Mouse (Mus musculus) kidney, embryonic 15.5 days (tissue): ENCODE measurements at regions not wholly inside any gene's neighbourhood (a gene's known extent, or its start where the extent isn't known, plus 50 kb on each side); places are given as distances from the start of the nearest gene placed in this dataset.

Experiments
- ATAC-seq: fragments of 200-750 bp; cut with Nextera tagmentation; replicated peaks from 2 replicates; pipeline ENCODE4 v1.8.0; 2017; ENCODE audit warnings: moderate TSS enrichment; ENCODE audit not compliant: low FRiP score
- H3K27ac ChIP-seq: fragments of 300-500 bp; sonication (generic); 2 replicates; pipeline ENCODE4 v1.5.1; 2015; ENCODE audit warnings: mild to moderate bottlenecking, inconsistent platforms
- H3K27me3 ChIP-seq: fragments of 300-500 bp; sonication (generic); 2 replicates; pipeline ENCODE4 v1.6.1; 2015; ENCODE audit warnings: inconsistent platforms
- H3K36me3 ChIP-seq: fragments of 300-500 bp; sonication (generic); 2 replicates; pipeline ENCODE4 v1.6.1; 2015; ENCODE audit warnings: inconsistent platforms
- H3K4me1 ChIP-seq: fragments of 300-500 bp; sonication (generic); 2 replicates; pipeline ENCODE4 v1.6.1; 2015; ENCODE audit warnings: inconsistent platforms
- H3K4me2 ChIP-seq: fragments of 300-500 bp; sonication (generic); 2 replicates; pipeline ENCODE4 v1.6.1; 2015; ENCODE audit warnings: moderate library complexity, mild to moderate bottlenecking, inconsistent platforms
- H3K4me3 ChIP-seq: fragments of 300-500 bp; sonication (generic); replicated peaks from 2 replicates; pipeline ENCODE4 v1.5.1; 2015; ENCODE audit warnings: mild to moderate bottlenecking, inconsistent platforms
- H3K9ac ChIP-seq: fragments of 300-500 bp; sonication (generic); 2 replicates; pipeline ENCODE4 v1.6.1; 2015; ENCODE audit warnings: mild to moderate bottlenecking, inconsistent platforms
- H3K9me3 ChIP-seq: fragments of 300-500 bp; sonication (generic); replicated peaks from 2 replicates; pipeline ENCODE4 v1.6.1; 2016; ENCODE audit warnings: inconsistent platforms
- WGBS: fragments of 180-500 bp; shearing (Covaris S2); methylation state at CpG from one replicate; pipeline ENCODE4 v1.1.7; 2015; ENCODE audit warnings: mixed read lengths; 5-methylcytosine and 5-hydroxymethylcytosine counted together

DNA sequence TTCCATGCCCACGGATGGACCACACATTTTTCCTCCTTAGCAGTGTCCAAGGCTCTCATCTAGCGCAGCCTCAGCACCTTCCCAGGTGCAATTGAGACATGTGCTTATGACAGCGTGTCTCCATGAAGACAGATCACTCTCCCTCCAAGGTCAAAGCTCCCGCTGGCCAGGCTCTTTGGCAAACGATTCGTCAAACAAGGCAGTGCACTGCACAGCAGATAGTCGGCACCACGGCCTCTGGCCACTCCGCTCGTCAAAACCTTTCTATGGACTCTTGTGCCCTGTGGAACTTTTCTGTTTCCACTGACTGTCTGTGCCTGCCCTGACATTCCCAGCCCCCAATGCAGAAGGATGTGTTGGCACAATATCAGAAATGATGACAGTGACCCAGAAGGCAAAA lies 208.7 kb upstream of the N4bp1 start:
- H3K27ac ChIP-seq, result no peak overlapping the region
- no peak overlapping the region for H3K4me3 ChIP-seq
- no peaks in the 10 kb centered on the region for H3K27me3 ChIP-seq
- no peaks in the 10 kb centered on the region for H3K9me3 ChIP-seq
- ATAC-seq, result no peak
- no peak overlapping the region for H3K9ac ChIP-seq
- no peaks in the 10 kb centered on the region for H3K36me3 ChIP-seq
- H3K4me1 ChIP-seq, result peaks cover 10% of the 10 kb centered on the region; the same call in 1 of the 2 replicates
- H3K4me2 ChIP-seq, result no peak overlapping the region
- 54% methylated on average over 10 of the region's 10 CpGs for WGBS

DNA sequence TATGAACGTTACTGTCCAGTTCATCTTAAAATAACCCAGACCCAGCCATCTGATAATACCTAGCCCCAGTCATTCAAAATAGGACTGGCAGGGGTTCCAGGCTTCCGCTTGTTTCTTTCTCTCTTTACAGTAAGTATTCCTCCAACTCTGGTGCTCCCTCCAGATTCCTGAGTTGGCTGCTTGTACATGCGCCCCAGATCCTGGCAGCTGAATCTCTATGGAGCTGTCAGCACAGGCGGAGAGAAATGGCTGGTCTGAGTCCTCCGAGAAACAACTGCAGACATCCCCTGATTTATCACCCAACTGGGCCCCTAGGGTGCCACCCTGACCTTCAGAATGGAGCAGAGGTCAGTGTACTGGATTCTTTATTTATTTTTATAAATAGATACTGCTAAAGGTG lies 208.0 kb upstream of the N4bp1 start:
- Histone ChIP-seq H3K36me3 (no peaks in the 10 kb centered on the region), H3K4me3 (no peak overlapping the region), H3K9ac (no peak overlapping the region), H3K4me1 (peaks cover 10% of the 10 kb centered on the region; the same call in 1 of the 2 replicates), H3K27ac (no peak overlapping the region), H3K9me3 (no peaks in the 10 kb centered on the region), H3K4me2 (no peak overlapping the region), H3K27me3 (no peaks in the 10 kb centered on the region)
- WGBS, result 54% methylated on average over 5 of the region's 5 CpGs
- no peak for ATAC-seq

DNA sequence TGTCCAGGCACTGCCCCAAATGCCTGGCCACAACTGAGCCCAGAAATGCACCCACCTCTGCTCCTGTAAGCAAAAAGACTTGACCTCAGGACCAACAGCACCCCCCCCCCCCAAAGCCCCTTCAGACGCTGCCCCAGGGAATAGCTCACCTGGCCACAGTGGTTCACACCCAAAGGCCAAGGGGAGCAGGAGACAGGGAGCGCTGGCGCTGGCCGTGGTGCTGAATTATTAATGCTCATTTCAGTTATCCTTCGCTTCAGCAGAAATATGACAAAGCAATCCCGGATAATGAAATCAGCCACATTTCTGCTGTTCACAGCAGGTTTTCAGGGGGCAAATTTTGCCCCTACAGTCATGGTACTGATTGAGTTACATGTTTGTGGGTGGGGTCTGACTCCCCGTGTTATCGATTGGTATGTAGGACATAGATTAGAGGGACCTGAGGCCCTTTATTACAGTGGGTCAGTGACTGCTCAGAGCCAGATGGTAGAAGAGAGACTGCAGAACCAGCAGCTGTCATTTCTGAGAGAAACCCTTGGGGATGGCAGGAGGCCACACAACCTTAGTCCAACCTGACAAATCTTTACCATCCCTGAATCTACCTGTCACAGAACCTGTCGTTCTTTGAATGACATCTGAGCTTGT lies 202.5 kb upstream of the N4bp1 start:
- Histone ChIP-seq H3K4me2 (no peak overlapping the region), H3K27me3 (no peaks in the 10 kb centered on the region), H3K36me3 (no peaks in the 10 kb centered on the region), H3K27ac (no peak overlapping the region), H3K9me3 (no peaks in the 10 kb centered on the region), H3K4me3 (no peak overlapping the region), H3K9ac (no peak overlapping the region), H3K4me1 (no peaks in the 10 kb centered on the region)
- WGBS, result 48% methylated on average over 9 of the region's 9 CpGs
- no peak for ATAC-seq

DNA sequence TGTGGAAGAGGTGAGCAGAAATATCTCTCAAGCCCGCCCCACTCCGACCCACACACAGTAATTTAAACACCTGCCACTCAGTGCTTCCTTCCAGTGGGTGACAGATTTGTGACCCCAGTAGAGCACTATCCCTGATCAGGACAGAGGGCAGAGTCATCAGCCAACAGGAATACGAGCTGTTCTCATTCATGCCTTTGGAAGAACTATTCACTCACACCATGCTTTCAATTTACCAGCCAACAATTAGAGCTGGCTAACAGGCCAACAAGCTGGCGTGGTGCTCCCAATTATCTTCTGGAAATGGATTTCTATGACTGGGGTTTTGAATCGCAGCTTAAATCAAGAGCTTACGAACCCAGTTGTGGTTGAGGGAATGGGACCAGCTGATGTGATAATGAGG lies 193.2 kb upstream of the N4bp1 start:
- Histone ChIP-seq H3K4me2 (no peak overlapping the region), H3K9me3 (no peaks in the 10 kb centered on the region), H3K4me3 (no peak overlapping the region), H3K9ac (no peak overlapping the region), H3K27me3 (no peaks in the 10 kb centered on the region), H3K36me3 (no peaks in the 10 kb centered on the region), H3K4me1 (no peaks in the 10 kb centered on the region), H3K27ac (no peak overlapping the region)
- 49% methylated on average over 6 of the region's 6 CpGs for WGBS
- ATAC-seq, result no peak

DNA sequence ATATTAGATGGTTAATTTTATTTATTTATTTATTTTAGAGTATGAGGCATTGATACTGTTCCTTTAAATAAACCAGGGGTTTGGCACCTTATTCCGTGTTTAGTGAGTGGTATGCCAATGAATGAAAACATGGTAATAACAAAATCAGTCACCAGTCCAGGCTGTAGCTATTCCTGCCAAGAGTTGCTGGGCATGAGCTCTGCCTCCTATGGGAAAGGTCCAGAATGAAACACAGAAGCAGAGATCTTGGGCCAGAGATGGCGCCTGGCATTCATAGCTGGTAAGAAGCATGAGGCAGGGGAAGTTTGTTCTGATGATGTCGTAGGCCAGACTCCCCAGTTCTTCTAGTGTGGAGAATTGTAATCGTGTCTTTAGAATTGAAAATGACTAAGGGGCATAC lies 190.9 kb upstream of the N4bp1 start:
- Histone ChIP-seq H3K9ac (no peak overlapping the region), H3K9me3 (no peaks in the 10 kb centered on the region), H3K4me3 (no peak overlapping the region), H3K4me1 (no peaks in the 10 kb centered on the region), H3K36me3 (no peaks in the 10 kb centered on the region), H3K27ac (no peak overlapping the region), H3K27me3 (no peaks in the 10 kb centered on the region), H3K4me2 (no peak overlapping the region)
- no peak for ATAC-seq
- WGBS, result 90% methylated on average over 4 of the region's 4 CpGs

DNA sequence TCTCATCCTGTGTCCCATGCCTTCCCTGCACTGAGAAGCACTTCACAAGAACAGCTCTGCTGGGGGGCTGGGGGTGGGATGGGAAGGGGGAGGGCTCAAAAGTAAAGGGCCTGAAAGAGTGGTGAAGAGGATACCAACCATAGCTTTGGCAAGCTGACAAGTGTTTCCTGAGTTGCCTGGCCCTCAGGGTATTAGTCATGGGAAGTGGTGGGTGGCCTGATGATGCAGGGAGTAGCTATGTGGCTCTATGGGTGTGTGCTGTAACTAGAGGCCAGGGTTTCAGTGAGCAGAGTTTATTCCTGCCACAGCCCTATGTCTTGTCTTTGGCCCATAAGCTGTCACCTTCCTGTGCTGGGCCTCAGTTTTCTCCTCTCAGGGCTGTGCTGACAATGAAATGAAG lies 186.2 kb upstream of the N4bp1 start:
- no peak for ATAC-seq
- H3K4me1 ChIP-seq, result no peaks in the 10 kb centered on the region

DNA sequence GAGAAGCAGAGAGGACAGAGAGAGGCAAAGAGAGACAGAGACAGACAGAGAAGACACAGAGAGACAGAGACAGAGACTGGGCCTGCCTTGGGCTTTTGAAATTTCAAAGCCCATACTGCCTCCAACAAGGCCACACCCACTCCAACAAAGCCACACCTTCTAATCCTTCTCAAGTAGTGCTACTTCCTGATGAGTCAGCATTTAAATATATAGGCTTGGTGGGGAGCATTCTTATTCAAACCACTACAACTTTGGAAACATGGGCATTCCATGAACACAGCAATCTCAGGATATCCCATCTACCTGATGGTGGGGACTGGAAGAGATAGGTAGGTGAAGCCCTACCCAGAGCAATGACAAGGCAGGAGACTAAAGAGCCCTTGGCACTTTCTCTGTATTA lies 182.0 kb upstream of the N4bp1 start:
- no peak overlapping the region for H3K4me2 ChIP-seq
- no peaks in the 10 kb centered on the region; the same call in 1 of the 2 replicates for H3K4me1 ChIP-seq
- H3K36me3 ChIP-seq, result no peaks in the 10 kb centered on the region
- H3K27me3 ChIP-seq, result no peaks in the 10 kb centered on the region
- H3K9me3 ChIP-seq, result no peaks in the 10 kb centered on the region
- no peak overlapping the region for H3K4me3 ChIP-seq
- no peak for ATAC-seq
- no peak overlapping the region for H3K9ac ChIP-seq
- no peak overlapping the region for H3K27ac ChIP-seq

More for the DNA sequence above, 186.2 kb upstream of the N4bp1 start:
- H3K4me2 ChIP-seq, result no peak overlapping the region
- H3K9me3 ChIP-seq, result no peaks in the 10 kb centered on the region
- H3K9ac ChIP-seq, result no peak overlapping the region
- H3K36me3 ChIP-seq, result no peaks in the 10 kb centered on the region
- no peaks in the 10 kb centered on the region for H3K27me3 ChIP-seq
- no peak overlapping the region for H3K27ac ChIP-seq
- no peak overlapping the region for H3K4me3 ChIP-seq

DNA sequence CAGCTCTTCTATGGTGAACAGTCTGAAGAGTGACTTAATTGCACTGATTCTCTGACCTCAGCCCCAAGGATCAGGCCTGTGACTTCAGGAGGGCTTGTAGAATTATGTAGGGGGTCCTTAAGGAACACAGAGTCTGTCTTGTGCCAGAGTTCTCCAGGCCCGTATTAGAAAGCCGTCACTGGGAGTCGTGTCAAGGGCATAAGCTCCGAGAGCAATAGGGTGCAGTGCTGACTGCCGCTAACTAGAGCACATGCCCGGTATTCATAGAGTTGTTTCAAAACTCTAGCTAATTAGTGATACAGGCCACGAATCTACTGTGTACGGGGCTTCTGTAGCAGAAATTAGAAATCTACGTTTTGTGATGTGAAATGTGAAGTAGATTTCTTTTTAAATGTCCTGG lies 179.7 kb upstream of the N4bp1 start:
- Histone ChIP-seq H3K27me3 (no peaks in the 10 kb centered on the region), H3K36me3 (no peaks in the 10 kb centered on the region), H3K27ac (no peak overlapping the region), H3K4me3 (no peak overlapping the region), H3K4me2 (no peak overlapping the region), H3K4me1 (no peaks in the 10 kb centered on the region; the same call in 1 of the 2 replicates), H3K9ac (no peak overlapping the region), H3K9me3 (no peaks in the 10 kb centered on the region)
- WGBS, result 87% methylated on average over 9 of the region's 9 CpGs
- no peak for ATAC-seq

DNA sequence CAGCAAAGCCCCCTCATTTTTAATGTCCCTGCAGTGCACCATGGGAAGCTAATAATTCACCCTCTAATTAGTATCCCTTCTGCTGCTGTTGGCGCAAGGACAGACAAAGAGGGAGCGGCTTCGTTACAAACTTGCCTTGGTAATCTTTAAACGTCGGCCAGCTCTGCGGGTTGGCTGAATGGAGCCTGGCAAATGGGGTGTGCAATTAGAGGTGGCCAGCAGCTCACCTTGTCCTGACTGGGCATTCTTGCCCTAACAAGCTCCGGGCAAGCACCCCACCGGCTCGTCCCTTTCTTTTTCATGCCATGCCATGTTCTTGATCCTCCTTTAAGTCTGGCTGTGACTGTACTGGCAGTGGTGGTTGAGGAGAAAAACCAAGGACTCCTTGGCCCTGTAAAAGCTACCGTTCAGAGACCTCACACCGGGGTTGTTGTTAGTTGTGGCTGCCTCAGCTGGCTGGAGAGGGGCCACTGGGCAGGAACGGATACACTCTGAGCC lies 179.2 kb upstream of the N4bp1 start:
- no peak overlapping the region for H3K4me2 ChIP-seq
- no peaks in the 10 kb centered on the region; the same call in 1 of the 2 replicates for H3K4me1 ChIP-seq
- ATAC-seq, result no peak
- no peaks in the 10 kb centered on the region for H3K36me3 ChIP-seq
- H3K27me3 ChIP-seq, result no peaks in the 10 kb centered on the region
- no peak overlapping the region for H3K9ac ChIP-seq
- no peak overlapping the region for H3K27ac ChIP-seq
- H3K4me3 ChIP-seq, result no peak overlapping the region
- no peaks in the 10 kb centered on the region for H3K9me3 ChIP-seq
- whole genome bisulfite sequencing, result 64% methylated on average over 12 of the region's 12 CpGs

DNA sequence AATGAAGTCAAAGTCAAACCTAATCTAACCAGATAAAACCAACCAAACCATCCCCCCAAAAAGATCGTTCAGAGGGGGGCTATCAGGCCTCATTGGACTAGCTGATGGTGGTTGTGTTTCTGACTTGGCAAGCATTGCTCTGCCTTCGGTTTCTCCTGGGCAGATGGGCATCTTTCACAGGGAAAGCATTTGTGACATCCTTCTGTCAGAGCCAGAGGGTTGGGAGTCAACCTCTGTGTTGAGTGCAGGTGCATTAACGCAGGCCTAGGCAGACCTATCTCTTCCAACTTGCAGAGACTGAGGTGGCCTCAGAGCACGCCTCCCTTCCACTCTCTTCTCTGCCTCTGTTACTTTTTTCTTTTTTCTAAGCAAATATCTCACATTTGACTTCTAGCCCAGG lies 178.5 kb upstream of the N4bp1 start:
- WGBS, result 92% methylated on average over 4 of the region's 4 CpGs
- Histone ChIP-seq H3K36me3 (no peaks in the 10 kb centered on the region), H3K4me2 (no peak overlapping the region), H3K4me3 (no peak overlapping the region), H3K27ac (no peak overlapping the region), H3K9ac (no peak overlapping the region), H3K9me3 (no peaks in the 10 kb centered on the region), H3K4me1 (no peaks in the 10 kb centered on the region; the same call in 1 of the 2 replicates), H3K27me3 (no peaks in the 10 kb centered on the region)
- ATAC-seq, result no peak

DNA sequence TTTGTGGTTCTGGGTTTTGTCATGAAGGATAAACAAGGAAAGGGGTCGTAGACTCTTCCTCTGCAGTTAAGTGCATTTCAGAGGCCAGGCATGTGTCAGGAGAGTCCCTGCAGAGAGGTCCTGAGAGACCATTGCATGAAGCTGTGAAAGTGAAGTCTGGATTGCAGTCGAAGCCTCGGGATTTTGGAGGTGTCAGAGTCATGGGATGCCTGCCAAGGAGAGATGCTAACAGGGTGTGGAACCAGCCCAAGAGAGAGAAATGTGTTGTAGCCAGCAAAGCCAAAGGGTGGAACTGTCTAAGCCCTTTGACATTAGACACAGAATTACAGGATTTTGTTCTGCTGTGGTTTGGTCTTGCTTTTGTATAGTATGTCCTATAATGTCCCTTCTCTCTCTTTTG lies 164.7 kb upstream of the N4bp1 start:
- Histone ChIP-seq H3K4me2 (no peak overlapping the region), H3K27me3 (no peaks in the 10 kb centered on the region), H3K27ac (no peak overlapping the region), H3K9me3 (no peaks in the 10 kb centered on the region), H3K4me1 (no peaks in the 10 kb centered on the region), H3K36me3 (no peaks in the 10 kb centered on the region), H3K4me3 (no peak overlapping the region), H3K9ac (no peak overlapping the region)
- no peak for ATAC-seq
- 43% methylated on average over 3 of the region's 3 CpGs for WGBS

DNA sequence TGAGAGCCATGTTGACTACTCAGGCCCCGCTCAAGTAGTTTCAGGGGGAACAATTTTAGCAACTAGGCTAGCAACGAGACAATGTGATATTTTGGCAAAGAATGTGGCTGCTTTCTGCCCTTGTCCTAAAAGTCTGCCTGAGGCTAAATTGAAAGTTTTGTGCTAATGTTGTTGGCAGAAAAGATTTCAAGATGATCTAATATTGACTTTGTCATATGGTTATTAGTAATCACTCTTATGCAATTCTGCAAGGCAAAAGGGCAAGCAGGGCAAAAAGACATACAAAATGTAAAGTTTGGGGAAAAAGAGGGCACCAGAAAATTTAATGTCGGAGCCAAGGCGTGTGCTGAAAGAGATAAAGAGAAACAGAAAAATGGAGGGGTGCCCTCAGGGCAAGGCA lies 164.1 kb upstream of the N4bp1 start:
- H3K4me2 ChIP-seq, result no peak overlapping the region
- WGBS, result 91% methylated on average over 4 of the region's 4 CpGs
- no peaks in the 10 kb centered on the region for H3K9me3 ChIP-seq
- H3K27ac ChIP-seq, result no peak overlapping the region
- H3K9ac ChIP-seq, result no peak overlapping the region
- H3K36me3 ChIP-seq, result no peaks in the 10 kb centered on the region
- H3K4me1 ChIP-seq, result no peaks in the 10 kb centered on the region
- ATAC-seq, result no peak
- H3K4me3 ChIP-seq, result no peak overlapping the region
- no peaks in the 10 kb centered on the region for H3K27me3 ChIP-seq

DNA sequence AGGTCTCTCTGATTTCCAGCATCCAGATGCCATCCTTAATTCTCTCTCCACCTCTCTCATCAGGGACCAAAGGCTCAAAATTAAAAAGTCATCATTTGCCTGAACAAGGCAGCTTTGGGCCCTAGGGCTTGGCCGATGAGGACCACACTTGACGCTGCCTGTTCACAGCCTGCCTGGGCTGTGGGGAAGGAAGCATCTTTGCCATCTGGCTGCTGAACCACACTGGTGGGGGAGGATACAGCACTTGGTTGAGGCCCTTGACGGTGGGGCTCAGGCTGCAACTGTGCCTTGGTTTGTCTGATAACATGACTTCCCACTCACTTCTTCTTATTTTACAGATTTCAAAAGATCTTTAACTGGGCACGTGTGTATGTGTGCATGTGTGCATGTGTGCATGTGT lies 161.5 kb upstream of the N4bp1 start:
- no peaks in the 10 kb centered on the region for H3K36me3 ChIP-seq
- no peaks in the 10 kb centered on the region for H3K9me3 ChIP-seq
- H3K4me2 ChIP-seq, result no peak overlapping the region
- no peak for ATAC-seq
- no peaks in the 10 kb centered on the region for H3K4me1 ChIP-seq
- H3K27ac ChIP-seq, result no peak overlapping the region
- H3K27me3 ChIP-seq, result 0 out of 2 replicates have a peak, but pooled peaks cover under 1% of the 10 kb centered on the region
- no peak overlapping the region for H3K4me3 ChIP-seq
- H3K9ac ChIP-seq, result no peak overlapping the region
- WGBS, result 82% methylated on average over 4 of the region's 4 CpGs
